Mouse (Mus musculus): ENCODE measurements at regions not wholly inside any gene's neighbourhood (a gene's known extent, or its start where the extent isn't known, plus 50 kb on each side); places are given as distances from the start of the nearest gene placed in this dataset.
A peak's percentile ranks its signal among the peaks of the same experiment; 100 is the strongest.
"Not testable (repeated sequence)": the region's sequence is repeated elsewhere in the genome, so short reads cannot be mapped to it uniquely, and the experiment has no call there.

DNA sequence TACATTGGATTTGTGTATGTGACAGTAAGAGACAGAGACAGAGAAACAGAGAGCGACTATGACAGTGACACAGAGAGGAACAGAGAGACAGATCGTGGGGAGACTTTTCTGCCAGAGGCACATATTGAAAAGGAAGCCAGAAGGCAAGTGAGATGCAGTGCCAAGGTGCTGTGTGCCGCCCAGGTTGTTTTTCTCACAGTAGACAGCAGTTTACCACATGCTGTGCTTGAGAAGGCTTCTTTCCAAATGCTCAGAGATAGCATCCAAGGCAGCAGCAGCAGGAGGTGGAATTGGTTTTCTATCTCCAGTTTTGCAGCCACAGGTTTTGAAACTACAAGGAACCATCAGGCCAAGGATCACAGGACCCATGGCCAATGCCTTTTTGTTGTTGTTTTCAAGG is 466.5 kb downstream of the Lrfn5 start:
- DNase-seq (ENCODE audit: low read depth): peak; percentile 51
- no peak for TF ChIP-seq POLR2A (IDR thresholded peaks at IDR 0.05; ENCODE audit: borderline replicate concordance, extremely low read depth, insufficient read depth, insufficient read length, poor library complexity, severe bottlenecking)
- no peak for TF ChIP-seq CTCF (IDR thresholded peaks at IDR 0.05; ENCODE audit: borderline replicate concordance, extremely low read depth, insufficient read depth, insufficient read length)

DNA sequence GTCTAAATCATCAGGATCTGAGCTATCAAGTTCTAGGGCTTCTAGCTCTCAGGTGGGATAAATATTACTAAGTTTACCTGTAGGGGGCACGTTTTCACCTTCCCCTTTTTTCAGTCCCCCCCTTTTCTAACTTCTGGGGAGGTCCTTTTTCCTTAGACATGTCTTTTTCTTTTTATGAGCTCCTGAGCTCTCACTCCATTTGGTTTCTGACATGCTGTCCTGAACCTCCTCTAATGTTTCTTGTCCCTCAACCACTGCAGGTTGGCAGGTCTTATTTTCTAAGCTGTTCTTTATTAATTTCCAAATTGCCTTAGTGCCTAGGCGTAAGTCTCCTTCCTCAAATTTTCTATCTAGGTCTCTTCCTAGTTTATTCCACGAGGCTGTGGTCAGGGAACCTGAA is 470.9 kb downstream of the Lrfn5 start:
- DNase-seq (ENCODE audit: low read depth): not testable (repeated sequence)

DNA sequence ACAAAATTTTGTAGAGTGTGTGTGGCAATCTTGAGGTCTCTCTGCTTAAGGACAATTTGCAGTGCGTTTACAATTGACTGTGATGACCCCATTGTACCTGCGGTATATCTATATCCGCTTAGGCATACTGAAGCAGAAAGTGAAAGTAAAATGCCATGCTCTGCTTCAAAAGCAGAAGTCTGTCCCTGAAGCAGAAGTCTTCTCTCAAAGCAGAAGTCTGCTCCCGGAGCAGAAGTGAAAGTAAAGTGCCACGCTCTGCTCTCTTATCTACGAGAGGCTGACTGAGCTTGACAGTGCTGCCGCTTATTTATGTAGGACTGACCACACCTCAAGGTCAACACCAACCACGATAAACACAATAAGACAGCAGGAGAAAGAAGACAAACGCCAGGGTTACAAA is 471.3 kb downstream of the Lrfn5 start:
- TF ChIP-seq CTCF (IDR thresholded peaks at IDR 0.05; ENCODE audit: borderline replicate concordance, extremely low read depth, insufficient read depth, insufficient read length): no peak
- TF ChIP-seq POLR2A (IDR thresholded peaks at IDR 0.05; ENCODE audit: borderline replicate concordance, extremely low read depth, insufficient read depth, insufficient read length, poor library complexity, severe bottlenecking): no peak
- no peak for DNase-seq (ENCODE audit: low read depth)

DNA sequence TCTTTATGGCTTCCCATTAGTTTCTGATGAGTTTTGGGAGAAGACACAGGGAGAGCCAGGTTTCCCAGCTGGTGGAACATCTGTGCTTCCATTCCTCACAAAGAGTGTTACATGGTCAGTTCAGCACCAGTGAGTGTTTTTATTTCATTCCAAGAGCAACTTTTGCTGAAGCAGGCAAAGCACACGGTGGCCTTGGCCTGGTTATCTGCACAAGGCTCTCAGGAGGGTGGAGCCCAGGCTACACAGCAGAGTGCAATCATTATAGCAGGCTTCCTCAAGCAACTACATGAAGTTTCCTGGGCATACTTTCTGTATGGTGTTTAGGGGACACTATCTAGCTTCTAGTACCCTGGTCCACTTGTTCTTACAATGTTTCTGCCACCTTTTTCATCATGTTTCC is 490.4 kb downstream of the Lrfn5 start:
- TF ChIP-seq POLR2A (IDR thresholded peaks at IDR 0.05; ENCODE audit: borderline replicate concordance, extremely low read depth, insufficient read depth, insufficient read length, poor library complexity, severe bottlenecking) (no peak), CTCF (IDR thresholded peaks at IDR 0.05; ENCODE audit: borderline replicate concordance, extremely low read depth, insufficient read depth, insufficient read length) (no peak)

DNA sequence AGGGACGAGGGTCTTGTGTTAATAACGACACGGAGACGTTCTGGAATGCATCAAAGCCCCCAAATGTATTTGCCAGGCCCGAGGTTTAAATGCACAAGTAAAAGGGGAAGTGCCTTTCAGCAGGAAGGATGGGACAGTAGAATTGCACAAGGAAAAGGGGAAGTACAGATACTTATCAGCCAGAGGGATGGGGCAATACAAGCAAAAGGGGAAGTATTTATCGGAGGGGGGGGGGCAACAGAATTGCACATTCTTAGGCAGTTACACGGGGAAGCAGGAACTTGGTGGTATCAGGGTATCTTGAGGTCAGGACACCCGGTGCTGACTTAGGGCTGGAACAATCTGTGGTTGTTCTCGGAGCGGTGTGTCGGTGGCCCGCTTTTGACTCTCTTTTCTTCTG is 494.7 kb downstream of the Lrfn5 start:
- not testable (repeated sequence) for DNase-seq (ENCODE audit: low read depth)

More for the DNA sequence above, 490.4 kb downstream of the Lrfn5 start:
- no peak for DNase-seq (ENCODE audit: low read depth)
